Mouse (Mus musculus) frontal cortex, postnatal 10 days (tissue): ENCODE data around the gene Ptpn11.
A peak's percentile ranks its signal among the peaks of the same experiment; 100 is the strongest.

ENCODE experiments used
- DNase-seq, 2 experiments: peaks; one replicate each; pipeline ENCODE4 v3.0.0; 2022; ENCODE audit warnings: low spot score in 2 of 2, mixed read lengths in 1 of 2

Gene Ptpn11

GRCm38 (mm10) chr5:121124208-121125185 is 66.7 kb downstream of the Ptpn11 start:
- DNase-seq: no peak

- no peak for DNase-seq
These were observed 67.8 kb downstream of the Ptpn11 start for GRCm38 (mm10) chr5:121123399-121123798.

- no peak for DNase-seq
These were observed 68.6 kb downstream of the Ptpn11 start for GRCm38 (mm10) chr5:121122577-121122976.

GRCm38 (mm10) chr5:121122036-121122435 is 69.2 kb downstream of the Ptpn11 start:
- no peak for DNase-seq

GRCm38 (mm10) chr5:121119331-121120034 is 71.7 kb downstream of the Ptpn11 start:
- no peak for DNase-seq

- DNase-seq: no peak
These were observed 72.9 kb downstream of the Ptpn11 start for GRCm38 (mm10) chr5:121118345-121118744.

- no peak for DNase-seq
These were observed 74.3 kb downstream of the Ptpn11 start for GRCm38 (mm10) chr5:121116941-121117340.

GRCm38 (mm10) chr5:121115391-121116157 is 75.6 kb downstream of the Ptpn11 start:
- peak; percentile 47 to 71 for DNase-seq

GRCm38 (mm10) chr5:121114151-121114550 is 77.0 kb downstream of the Ptpn11 start:
- DNase-seq: peak; percentile 41 to 42

GRCm38 (mm10) chr5:121112390-121112789 is 78.8 kb downstream of the Ptpn11 start:
- no peak for DNase-seq

GRCm38 (mm10) chr5:121111106-121111915 is 79.9 kb downstream of the Ptpn11 start:
- DNase-seq: peak in 1 of 2 experiments; percentile 44

GRCm38 (mm10) chr5:121109185-121109584 is 82.0 kb downstream of the Ptpn11 start:
- DNase-seq: no peak

GRCm38 (mm10) chr5:121106913-121107312 is 84.3 kb downstream of the Ptpn11 start:
- no peak for DNase-seq

GRCm38 (mm10) chr5:121100886-121101580 is 90.2 kb downstream of the Ptpn11 start:
- no peak for DNase-seq

GRCm38 (mm10) chr5:121100095-121100494 is 91.1 kb downstream of the Ptpn11 start:
- DNase-seq: no peak

GRCm38 (mm10) chr5:121097970-121098369 is 93.2 kb downstream of the Ptpn11 start:
- no peak for DNase-seq

GRCm38 (mm10) chr5:121096744-121097143 is 94.5 kb downstream of the Ptpn11 start:
- no peak for DNase-seq

- no peak for DNase-seq
These were observed 97.9 kb downstream of the Ptpn11 start for GRCm38 (mm10) chr5:121093281-121093680.

- no peak for DNase-seq
These were observed 101.5 kb downstream of the Ptpn11 start for GRCm38 (mm10) chr5:121089660-121090059.

GRCm38 (mm10) chr5:121087733-121088132 is 103.5 kb downstream of the Ptpn11 start:
- no peak for DNase-seq
